Mouse (Mus musculus) kidney, postnatal 25 days (tissue): ENCODE measurements around the gene Pepd.

Experiments used
- DNase-seq, 2 experiments: peaks; one replicate each; pipeline ENCODE4 v3.0.0; 2021; ENCODE audit warnings: mixed read lengths in 2 of 2

The Pepd gene

GRCm38 (mm10) chr7:35029228-35029627 lies 117.0 kb downstream of the Pepd start:
- peak in 1 of 2 experiments; percentile 32 for DNase-seq

- DNase-seq = peak in 1 of 2 experiments; percentile 34
Measured at GRCm38 (mm10) chr7:35029648-35030047, 117.5 kb downstream of the Pepd start.

- peak in 1 of 2 experiments; percentile 23 for DNase-seq
Measured at GRCm38 (mm10) chr7:35030567-35030966, 118.4 kb downstream of the Pepd start.

- peak; percentile 55 to 71 for DNase-seq
Measured at GRCm38 (mm10) chr7:35035141-35035553, 123.0 kb downstream of the Pepd start.

GRCm38 (mm10) chr7:35035565-35035964 lies 123.4 kb downstream of the Pepd start:
- no peak for DNase-seq

GRCm38 (mm10) chr7:35036266-35036731 lies 124.1 kb downstream of the Pepd start:
- peak; percentile 56 to 68 for DNase-seq

- peak in 1 of 2 experiments; percentile 45 for DNase-seq
Measured at GRCm38 (mm10) chr7:35037408-35037807, 125.2 kb downstream of the Pepd start.

- DNase-seq = peak in 1 of 2 experiments; percentile 60
Measured at GRCm38 (mm10) chr7:35040176-35040972, 128.2 kb downstream of the Pepd start.

GRCm38 (mm10) chr7:35041286-35042208 lies 129.4 kb downstream of the Pepd start:
- DNase-seq = peak in 1 of 2 experiments; percentile 36

GRCm38 (mm10) chr7:35042209-35042554 lies 130.0 kb downstream of the Pepd start:
- DNase-seq = peak in 1 of 2 experiments; percentile 33

- peak in 1 of 2 experiments; percentile 73 for DNase-seq
Measured at GRCm38 (mm10) chr7:35042759-35043217, 130.6 kb downstream of the Pepd start.

GRCm38 (mm10) chr7:35043266-35043817 lies 131.2 kb downstream of the Pepd start:
- peak in 1 of 2 experiments; percentile 37 for DNase-seq

GRCm38 (mm10) chr7:35044719-35045118 lies 132.5 kb downstream of the Pepd start:
- DNase-seq = peak in 1 of 2 experiments; percentile 34

- peak in 1 of 2 experiments; percentile 4 for DNase-seq
Measured at GRCm38 (mm10) chr7:35046091-35046490, 133.9 kb downstream of the Pepd start.

- DNase-seq = no peak
Measured at GRCm38 (mm10) chr7:35050540-35050939, 138.4 kb downstream of the Pepd start.

- peak in 1 of 2 experiments; percentile 31 for DNase-seq
Measured at GRCm38 (mm10) chr7:35053161-35053560, 141.0 kb downstream of the Pepd start.

- DNase-seq = peak in 1 of 2 experiments; percentile 24
Measured at GRCm38 (mm10) chr7:35054286-35054685, 142.1 kb downstream of the Pepd start.

- peak in 1 of 2 experiments; percentile 17 for DNase-seq
Measured at GRCm38 (mm10) chr7:35054977-35055618, 142.9 kb downstream of the Pepd start.

- DNase-seq = peak; percentile 38 to 59
Measured at GRCm38 (mm10) chr7:35055619-35056435, 143.6 kb downstream of the Pepd start.

- peak; percentile 96 to 98 for DNase-seq
Measured at GRCm38 (mm10) chr7:35056436-35056864, 144.3 kb downstream of the Pepd start, which contains the start of gene Cebpg. Gene Cebpg (minus strand): TSS chr7:35056573.

GRCm38 (mm10) chr7:35056999-35057398 lies 144.8 kb downstream of the Pepd start:
- DNase-seq = no peak
